16 mouse cellular contexts compared by ENCODE assay signal in the genomic region with DNA sequence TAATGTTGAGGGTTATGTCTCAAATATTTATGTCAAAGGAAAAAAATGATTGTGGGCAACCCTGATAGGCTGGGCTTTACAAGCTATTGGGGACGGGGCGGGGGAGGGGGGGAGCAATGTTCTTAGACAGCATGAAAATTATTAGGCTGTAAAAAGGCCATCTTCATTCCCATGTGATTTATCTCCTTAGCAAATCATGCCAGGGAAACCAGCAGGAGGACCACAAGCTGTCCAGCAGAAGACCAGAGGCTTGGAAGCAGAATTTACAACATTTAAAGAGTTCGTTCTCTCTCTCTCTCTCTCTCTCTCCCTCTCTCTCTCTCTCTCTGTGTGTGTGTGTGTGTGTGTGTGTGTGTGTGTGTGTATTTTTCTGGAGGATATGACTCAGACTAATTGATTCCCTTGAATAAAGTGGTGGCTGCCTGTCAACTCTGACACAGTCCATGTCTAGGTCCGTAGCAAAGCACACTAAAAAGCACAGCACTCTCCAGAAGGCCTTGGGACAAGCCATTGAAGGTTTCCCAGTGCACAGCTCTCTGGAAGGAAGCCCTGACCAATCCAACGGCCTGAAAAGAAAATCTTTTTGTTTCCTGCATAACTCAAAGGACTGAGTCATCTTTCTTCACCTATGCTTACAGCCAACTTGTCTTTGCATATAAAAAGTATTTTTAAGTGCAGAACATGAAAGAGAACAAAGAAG.
DNase-seq lines count a peak whose midpoint lies in the region; ATAC-seq and TF ChIP-seq lines count a peak whose summit lies in the region.
"Had no signal": no experiment of that assay in that cellular context is flagged by ENCODE, and none has a peak within 500 bp of the region (broad histone marks: within the 10 kb centered on the region; RNA-seq: fewer than 3 reads in every experiment).

No protein-coding gene starts in this region.

- intact Hi-C loops in gastrocnemius, adult 2 months (cut with DNase I), result no loop called here

- TF ChIP-seq CTCF in gastrocnemius, adult 2 months (IDR thresholded peaks at IDR 0.05), result no peak
- TF ChIP-seq CTCF in kidney, adult 2 months (conservative IDR thresholded peaks at IDR 0.05; ENCODE audit: insufficient read depth, insufficient read length, low read depth, low read length), result no peak
- no peak for TF ChIP-seq CTCF in stomach, postnatal 0 days (IDR thresholded peaks at IDR 0.05; ENCODE audit: low read depth)

- H3K27ac ChIP-seq in gastrocnemius, adult 2 months, result no peak overlapping the region
- H3K27ac ChIP-seq in kidney, adult 2 months (ENCODE audit: insufficient read depth, low read depth, low read length), result no peak overlapping the region
- no peak overlapping the region for H3K27ac ChIP-seq in heart, embryonic 10.5 days
- H3K27ac ChIP-seq in stomach, postnatal 0 days (replicated peaks), result no peak overlapping the region
- H3K27ac ChIP-seq in forebrain, embryonic 16.5 days (ENCODE audit: low read length), result no peak overlapping the region
- H3K27ac ChIP-seq: forebrain, embryonic 10.5 days; hindbrain, embryonic 12.5 days; limb, embryonic 13.5 days had no signal

- no peak overlapping the region for H3K4me3 ChIP-seq in gastrocnemius, adult 2 months
- no peak overlapping the region for H3K4me3 ChIP-seq in kidney, adult 2 months (ENCODE audit: insufficient read depth, low read depth, low read length)
- no peak overlapping the region for H3K4me3 ChIP-seq in heart, embryonic 10.5 days
- H3K4me3 ChIP-seq in stomach, postnatal 0 days (ENCODE audit: low read depth, low read length), result no peak overlapping the region
- H3K4me3 ChIP-seq in forebrain, embryonic 16.5 days (replicated peaks; ENCODE audit: low read length), result no peak overlapping the region
- H3K4me3 ChIP-seq: forebrain, embryonic 10.5 days; hindbrain, embryonic 12.5 days; limb, embryonic 13.5 days had no signal

- ATAC-seq in stomach, postnatal 0 days (ENCODE audit: low FRiP score, low TSS enrichment), result 0 out of 2 replicates have a peak, but pooled peaks have one; percentile 51
- ATAC-seq in forebrain, embryonic 16.5 days, result no peak

- TF ChIP-seq EP300 in stomach, postnatal 0 days (optimal IDR thresholded peaks at IDR 0.05), result no peak

- no peaks in the 10 kb centered on the region for H3K36me3 ChIP-seq in kidney, adult 2 months (ENCODE audit: control insufficient read depth, insufficient read depth, low read length)
- H3K36me3 ChIP-seq in heart, embryonic 10.5 days, result no peaks in the 10 kb centered on the region
- H3K36me3 ChIP-seq in stomach, postnatal 0 days (ENCODE audit: control insufficient read depth, insufficient read depth, low read length), result no peaks in the 10 kb centered on the region
- no peaks in the 10 kb centered on the region for H3K36me3 ChIP-seq in forebrain, embryonic 16.5 days (ENCODE audit: control insufficient read depth, insufficient read depth)
- H3K36me3 ChIP-seq: forebrain, embryonic 10.5 days; hindbrain, embryonic 12.5 days; limb, embryonic 13.5 days had no signal

- no peak for TF ChIP-seq POLR2A in kidney, adult 2 months (IDR thresholded peaks at IDR 0.05; ENCODE audit: low read depth, low read length)

- H3K27me3 ChIP-seq in kidney, adult 2 months (replicated peaks; ENCODE audit: control insufficient read depth, insufficient read depth, low read length), result no peaks in the 10 kb centered on the region
- no peaks in the 10 kb centered on the region for H3K27me3 ChIP-seq in heart, embryonic 10.5 days (ENCODE audit: insufficient read depth, poor library complexity, severe bottlenecking)
- no peaks in the 10 kb centered on the region for H3K27me3 ChIP-seq in stomach, postnatal 0 days (ENCODE audit: control insufficient read depth, insufficient read depth, low read length)
- no peaks in the 10 kb centered on the region for H3K27me3 ChIP-seq in forebrain, embryonic 16.5 days (replicated peaks; ENCODE audit: control insufficient read depth, insufficient read depth, low read length)
- H3K27me3 ChIP-seq: hindbrain, embryonic 12.5 days; limb, embryonic 13.5 days had no signal

- peak; percentile 12 for DNase-seq in gastrocnemius, postnatal 25 days
- DNase-seq in gastrocnemius, adult 2 months, result no peak
- peak; percentile 29 to 46 for DNase-seq in kidney, postnatal 4 days
- no peak for DNase-seq in kidney, adult 2 months
- DNase-seq in heart, embryonic 10.5 days (ENCODE audit: low spot score), result peak; percentile 50
- no peak for DNase-seq in stomach, postnatal 0 days (ENCODE audit: low spot score)
- DNase-seq in gastrocnemius, adult 18-20 months (ENCODE audit: low spot score), result no peak
- DNase-seq: cerebellum, adult 18-20 months; gastrocnemius, postnatal 10 days; lung, adult 2 months; spleen, adult 18-20 months; thymus, adult 18-20 months had no signal

- WGBS in kidney, adult 2 months, result 72% methylated on average over 5 of the region's 5 CpGs
- WGBS in heart, embryonic 10.5 days, result 60% methylated on average over 5 of the region's 5 CpGs
- WGBS in stomach, postnatal 0 days, result 48% methylated on average over 5 of the region's 5 CpGs
- 68% methylated on average over 5 of the region's 5 CpGs for WGBS in forebrain, embryonic 16.5 days

- H3K9me3 ChIP-seq in heart, embryonic 10.5 days, result no peaks in the 10 kb centered on the region
- H3K9me3 ChIP-seq in stomach, postnatal 0 days (ENCODE audit: control insufficient read depth, low read length), result no peaks in the 10 kb centered on the region
- no peaks in the 10 kb centered on the region for H3K9me3 ChIP-seq in forebrain, embryonic 16.5 days (ENCODE audit: control insufficient read depth, low read length)
- H3K9me3 ChIP-seq: forebrain, embryonic 10.5 days; hindbrain, embryonic 12.5 days; limb, embryonic 13.5 days had no signal

- H3K9ac ChIP-seq in stomach, postnatal 0 days (ENCODE audit: low read length), result no peak overlapping the region
- H3K9ac ChIP-seq in forebrain, embryonic 16.5 days (replicated peaks; ENCODE audit: low read depth, low read length), result no peak overlapping the region
- H3K9ac ChIP-seq: hindbrain, embryonic 12.5 days; limb, embryonic 13.5 days had no signal

- H3K4me2 ChIP-seq in stomach, postnatal 0 days (replicated peaks; ENCODE audit: low read depth), result no peak overlapping the region
- no peak overlapping the region for H3K4me2 ChIP-seq in forebrain, embryonic 16.5 days (ENCODE audit: low read length)
- H3K4me2 ChIP-seq: hindbrain, embryonic 12.5 days; limb, embryonic 13.5 days had no signal

- H3K4me1 ChIP-seq in kidney, adult 2 months (ENCODE audit: control insufficient read depth, insufficient read depth, low read length), result no peaks in the 10 kb centered on the region
- 0 out of 2 replicates have a peak, but pooled peaks cover 4% of the 10 kb centered on the region for H3K4me1 ChIP-seq in heart, embryonic 10.5 days
- H3K4me1 ChIP-seq in stomach, postnatal 0 days (replicated peaks; ENCODE audit: control insufficient read depth, insufficient read depth), result no peaks in the 10 kb centered on the region
- H3K4me1 ChIP-seq in forebrain, embryonic 16.5 days (replicated peaks; ENCODE audit: control insufficient read depth, insufficient read depth, low read length), result 0 out of 2 replicates have a peak, but pooled peaks cover 2% of the 10 kb centered on the region

Comparison
In these comparisons a context has a peak if more than half of its experiments do, and no peak if none do; other contexts are left out.
1. DNase-seq: peak in gastrocnemius, postnatal 25 days (single experiment), kidney, postnatal 4 days (2 of 2) and heart, embryonic 10.5 days (single experiment); none in gastrocnemius, adult 2 months (single experiment), kidney, adult 2 months (single experiment), stomach, postnatal 0 days (single experiment) and gastrocnemius, adult 18-20 months (single experiment).